Mouse (Mus musculus): Measurements from ENCODE around the gene Tapbpl. TPM values are rescaled to one million over a fixed set of nuclear protein-coding genes. Genes with fewer than 3 reads are reported as not detected.

The Tapbpl gene
- polyA plus RNA-seq, 1 experiment from 2014 or later, result 9.1 TPM

GRCm38 (mm10) chr6:125218963-125219362 is 12.7 kb downstream of the Tapbpl start:
- WGBS, result 79% methylated on average over 4 of the region's 4 CpGs
- H3K27me3 ChIP-seq (ENCODE audit: control insufficient read depth, insufficient read depth, low read length), result no peaks in the 10 kb centered on the region
- no peak overlapping the region for H3K4me2 ChIP-seq (ENCODE audit: low read depth, low read length)
- H3K4me1 ChIP-seq (ENCODE audit: control insufficient read depth, insufficient read depth, low read length), result peaks cover 13% of the 10 kb centered on the region
- H3K9me3 ChIP-seq (replicated peaks; ENCODE audit: control insufficient read depth, low read length), result no peaks in the 10 kb centered on the region
- no peak for ATAC-seq (replicated peaks; ENCODE audit: extremely low read depth, insufficient read depth, low FRiP score)
- peaks cover 10% of the 10 kb centered on the region for H3K36me3 ChIP-seq (ENCODE audit: control insufficient read depth, insufficient read depth)
- no peak overlapping the region for H3K27ac ChIP-seq (ENCODE audit: low read length)
- H3K4me3 ChIP-seq (ENCODE audit: low read length), result no peak overlapping the region
- no peak overlapping the region for H3K9ac ChIP-seq (ENCODE audit: low read length)

GRCm38 (mm10) chr6:125217899-125218298 is 13.8 kb downstream of the Tapbpl start:
- Histone ChIP-seq H3K4me2 (ENCODE audit: low read depth, low read length) (no peak overlapping the region), H3K4me3 (ENCODE audit: low read length) (no peak overlapping the region), H3K9ac (ENCODE audit: low read length) (no peak overlapping the region), H3K4me1 (ENCODE audit: control insufficient read depth, insufficient read depth, low read length) (peaks cover 13% of the 10 kb centered on the region), H3K27me3 (ENCODE audit: control insufficient read depth, insufficient read depth, low read length) (peaks cover 3% of the 10 kb centered on the region; the same call in 1 of the 2 replicates), H3K27ac (ENCODE audit: low read length) (no peak overlapping the region), H3K9me3 (replicated peaks; ENCODE audit: control insufficient read depth, low read length) (no peaks in the 10 kb centered on the region), H3K36me3 (ENCODE audit: control insufficient read depth, insufficient read depth) (peaks cover 5% of the 10 kb centered on the region; the same call in 1 of the 2 replicates)
- WGBS, result 76% methylated on average over 11 of the region's 11 CpGs
- no peak for ATAC-seq (replicated peaks; ENCODE audit: extremely low read depth, insufficient read depth, low FRiP score)

- Histone ChIP-seq H3K27ac (ENCODE audit: low read length) (no peak overlapping the region), H3K27me3 (ENCODE audit: control insufficient read depth, insufficient read depth, low read length) (peaks cover 3% of the 10 kb centered on the region; the same call in 1 of the 2 replicates), H3K9ac (ENCODE audit: low read length) (no peak overlapping the region), H3K36me3 (ENCODE audit: control insufficient read depth, insufficient read depth) (peaks cover 5% of the 10 kb centered on the region; the same call in 1 of the 2 replicates), H3K4me3 (ENCODE audit: low read length) (no peak overlapping the region), H3K4me1 (ENCODE audit: control insufficient read depth, insufficient read depth, low read length) (peaks cover 8% of the 10 kb centered on the region), H3K4me2 (ENCODE audit: low read depth, low read length) (peak overlapping the region; percentile 20; the same call in 1 of the 2 replicates), H3K9me3 (replicated peaks; ENCODE audit: control insufficient read depth, low read length) (no peaks in the 10 kb centered on the region)
- no peak for ATAC-seq (replicated peaks; ENCODE audit: extremely low read depth, insufficient read depth, low FRiP score)
- WGBS, result 56% methylated on average over 2 of the region's 2 CpGs
These were observed 14.8 kb downstream of the Tapbpl start for GRCm38 (mm10) chr6:125216898-125217297.

GRCm38 (mm10) chr6:125215148-125215954 is 16.3 kb downstream of the Tapbpl start, which contains the start of gene Vamp1:
Gene Vamp1, plus strand, starts transcription at chr6:125215551.
- Histone ChIP-seq H3K4me1 (ENCODE audit: control insufficient read depth, insufficient read depth, low read length) (peaks cover 8% of the 10 kb centered on the region), H3K36me3 (ENCODE audit: control insufficient read depth, insufficient read depth) (peaks cover 5% of the 10 kb centered on the region; the same call in 1 of the 2 replicates), H3K27ac (ENCODE audit: low read length) (peak within 1 kb of the TSS; percentile 71), H3K27me3 (ENCODE audit: control insufficient read depth, insufficient read depth, low read length) (peaks cover 3% of the 10 kb centered on the region; the same call in 1 of the 2 replicates), H3K9ac (ENCODE audit: low read length) (peak within 1 kb of the TSS; percentile 84), H3K4me2 (ENCODE audit: low read depth, low read length) (peak within 1 kb of the TSS; percentile 82), H3K9me3 (replicated peaks; ENCODE audit: control insufficient read depth, low read length) (no peaks in the 10 kb centered on the region), H3K4me3 (ENCODE audit: low read length) (peak within 1 kb of the TSS; percentile 67)
- under 1% methylated on average over 48 of the region's 48 CpGs for WGBS
- peak; percentile 94 for ATAC-seq (replicated peaks; ENCODE audit: extremely low read depth, insufficient read depth, low FRiP score)

GRCm38 (mm10) chr6:125213715-125214114 is 17.9 kb downstream of the Tapbpl start:
- ATAC-seq (replicated peaks; ENCODE audit: extremely low read depth, insufficient read depth, low FRiP score), result no peak
- H3K36me3 ChIP-seq (ENCODE audit: control insufficient read depth, insufficient read depth), result no peaks in the 10 kb centered on the region
- H3K4me3 ChIP-seq (ENCODE audit: low read length), result no peak overlapping the region
- H3K27me3 ChIP-seq (ENCODE audit: control insufficient read depth, insufficient read depth, low read length), result peaks cover 3% of the 10 kb centered on the region; the same call in 1 of the 2 replicates
- H3K27ac ChIP-seq (ENCODE audit: low read length), result no peak overlapping the region
- H3K4me2 ChIP-seq (ENCODE audit: low read depth, low read length), result no peak overlapping the region
- no peak overlapping the region for H3K9ac ChIP-seq (ENCODE audit: low read length)
- no peaks in the 10 kb centered on the region for H3K9me3 ChIP-seq (replicated peaks; ENCODE audit: control insufficient read depth, low read length)
- 76% methylated on average over 6 of the region's 6 CpGs for WGBS
- peaks cover 8% of the 10 kb centered on the region for H3K4me1 ChIP-seq (ENCODE audit: control insufficient read depth, insufficient read depth, low read length)

- no peak overlapping the region for H3K27ac ChIP-seq (ENCODE audit: low read length)
- ATAC-seq (replicated peaks; ENCODE audit: extremely low read depth, insufficient read depth, low FRiP score), result no peak
- no peak overlapping the region for H3K4me2 ChIP-seq (ENCODE audit: low read depth, low read length)
- 68% methylated on average over 6 of the region's 6 CpGs for WGBS
- H3K4me3 ChIP-seq (ENCODE audit: low read length), result no peak overlapping the region
- H3K36me3 ChIP-seq (ENCODE audit: control insufficient read depth, insufficient read depth), result no peaks in the 10 kb centered on the region
- peaks cover 8% of the 10 kb centered on the region for H3K4me1 ChIP-seq (ENCODE audit: control insufficient read depth, insufficient read depth, low read length)
- H3K9ac ChIP-seq (ENCODE audit: low read length), result no peak overlapping the region
- H3K9me3 ChIP-seq (replicated peaks; ENCODE audit: control insufficient read depth, low read length), result no peaks in the 10 kb centered on the region
- H3K27me3 ChIP-seq (ENCODE audit: control insufficient read depth, insufficient read depth, low read length), result peaks cover 3% of the 10 kb centered on the region; the same call in 1 of the 2 replicates
These were observed 18.5 kb downstream of the Tapbpl start for GRCm38 (mm10) chr6:125213129-125213528.

- H3K4me3 ChIP-seq (ENCODE audit: low read length), result no peak overlapping the region
- H3K9ac ChIP-seq (ENCODE audit: low read length), result no peak overlapping the region
- H3K27me3 ChIP-seq (ENCODE audit: control insufficient read depth, insufficient read depth, low read length), result peaks cover 3% of the 10 kb centered on the region; the same call in 1 of the 2 replicates
- no peaks in the 10 kb centered on the region for H3K36me3 ChIP-seq (ENCODE audit: control insufficient read depth, insufficient read depth)
- no peak for ATAC-seq (replicated peaks; ENCODE audit: extremely low read depth, insufficient read depth, low FRiP score)
- 29% methylated on average over 2 of the region's 2 CpGs for WGBS
- H3K9me3 ChIP-seq (replicated peaks; ENCODE audit: control insufficient read depth, low read length), result no peaks in the 10 kb centered on the region
- no peak overlapping the region for H3K4me2 ChIP-seq (ENCODE audit: low read depth, low read length)
- H3K27ac ChIP-seq (ENCODE audit: low read length), result no peak overlapping the region
- H3K4me1 ChIP-seq (ENCODE audit: control insufficient read depth, insufficient read depth, low read length), result peaks cover 8% of the 10 kb centered on the region
These were observed 19.0 kb downstream of the Tapbpl start for GRCm38 (mm10) chr6:125212621-125213020.

- H3K27me3 ChIP-seq (ENCODE audit: control insufficient read depth, insufficient read depth, low read length), result peaks cover 3% of the 10 kb centered on the region; the same call in 1 of the 2 replicates
- no peak overlapping the region for H3K9ac ChIP-seq (ENCODE audit: low read length)
- no peak overlapping the region for H3K27ac ChIP-seq (ENCODE audit: low read length)
- H3K4me3 ChIP-seq (ENCODE audit: low read length), result no peak overlapping the region
- 57% methylated on average over 1 of the region's 1 CpGs for WGBS
- no peaks in the 10 kb centered on the region for H3K36me3 ChIP-seq (ENCODE audit: control insufficient read depth, insufficient read depth)
- H3K9me3 ChIP-seq (replicated peaks; ENCODE audit: control insufficient read depth, low read length), result no peaks in the 10 kb centered on the region
- ATAC-seq (replicated peaks; ENCODE audit: extremely low read depth, insufficient read depth, low FRiP score), result no peak
- H3K4me1 ChIP-seq (ENCODE audit: control insufficient read depth, insufficient read depth, low read length), result no peaks in the 10 kb centered on the region
- no peak overlapping the region for H3K4me2 ChIP-seq (ENCODE audit: low read depth, low read length)
These were observed 21.2 kb downstream of the Tapbpl start for GRCm38 (mm10) chr6:125210436-125210835.

GRCm38 (mm10) chr6:125197166-125197565 is 34.5 kb downstream of the Tapbpl start:
- Histone ChIP-seq H3K27ac (ENCODE audit: low read length) (no peak overlapping the region), H3K4me2 (ENCODE audit: low read depth, low read length) (no peak overlapping the region), H3K4me3 (ENCODE audit: low read length) (no peak overlapping the region), H3K9ac (ENCODE audit: low read length) (no peak overlapping the region), H3K9me3 (replicated peaks; ENCODE audit: control insufficient read depth, low read length) (no peaks in the 10 kb centered on the region), H3K27me3 (ENCODE audit: control insufficient read depth, insufficient read depth, low read length) (no peaks in the 10 kb centered on the region), H3K36me3 (ENCODE audit: control insufficient read depth, insufficient read depth) (peaks cover 13% of the 10 kb centered on the region; the same call in 1 of the 2 replicates), H3K4me1 (ENCODE audit: control insufficient read depth, insufficient read depth, low read length) (peaks cover 4% of the 10 kb centered on the region)
- ATAC-seq (replicated peaks; ENCODE audit: extremely low read depth, insufficient read depth, low FRiP score), result no peak
- 84% methylated on average over 5 of the region's 5 CpGs for WGBS
